Mouse (Mus musculus): ENCODE measurements around the gene Actrt2. TPM values are rescaled to one million over a fixed set of nuclear protein-coding genes. Genes with fewer than 3 reads are reported as not detected.

The Actrt2 gene
- polyA plus RNA-seq, 1 experiment from 2014 or later = not detected

Other genes with a start within 250 kb of the Actrt2 start
- gene Prdm16, start 31.0 kb downstream of the Actrt2 start, polyA plus RNA-seq (2015; fragmentation: Nextera tagmentation; extraction: Ambion mirVana) = 32.7 and 33.5 TPM in 2 replicates
- gene Ttc34, start 169.6 kb upstream of the Actrt2 start, polyA plus RNA-seq (2015; fragmentation: Nextera tagmentation; extraction: Ambion mirVana) = 1.3 TPM in 2 replicates
- gene Mmel1, start 201.7 kb upstream of the Actrt2 start, polyA plus RNA-seq (2015; fragmentation: Nextera tagmentation; extraction: Ambion mirVana) = 0.36 and 0.56 TPM in 2 replicates
- gene Fam213b, start 231.3 kb upstream of the Actrt2 start, polyA plus RNA-seq (2015; fragmentation: Nextera tagmentation; extraction: Ambion mirVana) = 36.8 and 40.5 TPM in 2 replicates

Data from forebrain, embryonic 15.5 days (tissue).